Mouse (Mus musculus) myocyte (in vitro differentiated cells): ENCODE measurements around the gene Yars.

ENCODE experiments used
- CEBPB ChIP-seq: IDR thresholded peaks from 2 replicates; pipeline ENCODE4 v1.6.1; 2011; ENCODE audit warnings: mild to moderate bottlenecking, moderate library complexity; ENCODE audit not compliant: poor library complexity, insufficient read depth, severe bottlenecking
- E2F4 ChIP-seq: IDR thresholded peaks from one replicate; pipeline ENCODE4 v1.6.1; 2011; ENCODE audit warnings: mild to moderate bottlenecking, control low read depth, moderate library complexity; ENCODE audit not compliant: insufficient read depth
- MAX ChIP-seq: IDR thresholded peaks from one replicate; pipeline ENCODE4 v1.6.1; 2011; ENCODE audit warnings: low read depth, mild to moderate bottlenecking, control low read depth
- MYOD1 ChIP-seq, 3 experiments: IDR thresholded peaks; one replicate each; pipeline ENCODE4 v1.6.1; 2011; ENCODE audit warnings: control low read depth in 2 of 3, low read depth in 2 of 3, mild to moderate bottlenecking in 2 of 3, moderate library complexity in 1 of 3; ENCODE audit not compliant: insufficient read length in 2 of 3, control insufficient read depth in 1 of 3
- MYOG ChIP-seq, 3 experiments: IDR thresholded peaks; one replicate each; pipeline ENCODE4 v1.6.1; 2011; ENCODE audit warnings: control low read depth in 2 of 3, low read depth in 2 of 3, mild to moderate bottlenecking in 2 of 3; ENCODE audit not compliant: insufficient read length in 2 of 3, control insufficient read depth in 1 of 3, insufficient read depth in 1 of 3
- POLR2A ChIP-seq: IDR thresholded peaks from one replicate; pipeline ENCODE4 v1.6.1; 2011; ENCODE audit warnings: low read depth, mild to moderate bottlenecking, control low read depth, moderate library complexity; ENCODE audit not compliant: insufficient read length
- POLR2AphosphoS2 ChIP-seq: IDR thresholded peaks from one replicate; pipeline ENCODE4 v1.6.1; 2011; ENCODE audit warnings: low read depth, control low read depth; ENCODE audit not compliant: insufficient read length
- TCF12 ChIP-seq: IDR thresholded peaks from one replicate; pipeline ENCODE4 v1.6.1; 2011; ENCODE audit warnings: mild to moderate bottlenecking, control low read depth; ENCODE audit not compliant: poor library complexity, insufficient read depth, severe bottlenecking
- TCF3 ChIP-seq: IDR thresholded peaks from one replicate; pipeline ENCODE4 v1.6.1; 2011; ENCODE audit warnings: low read depth, control low read depth; ENCODE audit not compliant: insufficient read length
- USF1 ChIP-seq: IDR thresholded peaks from one replicate; pipeline ENCODE4 v1.6.1; 2011; ENCODE audit warnings: low read depth, mild to moderate bottlenecking, control low read depth, moderate library complexity

- TF ChIP-seq TCF3 (no peak), USF1 (no peak), POLR2A (no peak), MAX (no peak), TCF12 (no peak), POLR2AphosphoS2 (no peak), MYOG (IDR thresholded peaks at IDR 0.05; ENCODE audit: control insufficient read depth in 1 of 3, insufficient read depth in 1 of 3, insufficient read length in 2 of 3, low read depth in 2 of 3) (no peak), CEBPB (no peak), MYOD1 (IDR thresholded peaks at IDR 0.05; ENCODE audit: control insufficient read depth in 1 of 3, insufficient read length in 2 of 3, low read depth in 2 of 3) (no peak), E2F4 (no peak)
These were observed 43.2 kb upstream of the Yars start for GRCm38 (mm10) chr4:129146392-129146791.
